Mouse (Mus musculus) heart, postnatal 0 days (tissue): ENCODE measurements around the gene Mrpl48.

Source experiments
- CTCF ChIP-seq: IDR thresholded peaks from 2 replicates; pipeline ENCODE4 v1.5.1; 2016; ENCODE audit warnings: antibody characterized with exemption, control low read depth, low read depth
- EP300 ChIP-seq: IDR thresholded peaks from 2 replicates; pipeline ENCODE4 v1.6.1; 2016; ENCODE audit warnings: antibody characterized with exemption, low read depth

DNA sequence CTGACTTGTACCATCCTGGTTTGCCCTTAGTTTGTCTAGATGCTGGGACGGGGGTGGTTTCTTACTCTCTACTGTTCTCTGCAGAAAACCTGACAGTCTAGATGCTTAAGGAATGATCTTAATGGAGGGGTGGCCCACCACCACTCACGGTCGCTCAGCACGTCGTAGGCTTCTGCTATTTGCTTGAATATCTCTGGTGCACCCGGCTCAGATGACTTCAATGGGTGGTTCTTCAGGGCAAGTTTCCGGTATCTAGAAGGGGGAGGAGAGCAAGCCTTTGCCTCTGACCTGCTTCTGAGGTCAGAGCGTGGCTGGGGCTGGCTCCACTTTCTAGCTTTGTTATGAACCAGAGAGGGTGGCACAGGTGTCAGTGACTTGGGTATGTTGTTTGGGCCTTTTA lies 96.5 kb downstream of the Mrpl48 start:
- no peak for TF ChIP-seq CTCF
- TF ChIP-seq EP300: no peak
